Mouse (Mus musculus) olfactory bulb, adult 2 months (tissue): Measurements from ENCODE around the gene Tmem52.
"Not testable (repeated sequence)": the region's sequence is repeated elsewhere in the genome, so short reads cannot be mapped to it uniquely, and the experiment has no call there.

Experiments used
- CTCF ChIP-seq: fragments of 200-500 bp; IDR thresholded peaks from 2 replicates; pipeline ENCODE4 v1.5.1; 2012; ENCODE audit warnings: low read depth, mild to moderate bottlenecking, low read length, moderate library complexity; ENCODE audit not compliant: insufficient read depth
- POLR2A ChIP-seq: fragments of 200-500 bp; IDR thresholded peaks from 2 replicates; pipeline ENCODE4 v1.6.1; 2012; ENCODE audit warnings: mild to moderate bottlenecking, low read depth, low read length, moderate library complexity; ENCODE audit not compliant: insufficient read depth

DNA sequence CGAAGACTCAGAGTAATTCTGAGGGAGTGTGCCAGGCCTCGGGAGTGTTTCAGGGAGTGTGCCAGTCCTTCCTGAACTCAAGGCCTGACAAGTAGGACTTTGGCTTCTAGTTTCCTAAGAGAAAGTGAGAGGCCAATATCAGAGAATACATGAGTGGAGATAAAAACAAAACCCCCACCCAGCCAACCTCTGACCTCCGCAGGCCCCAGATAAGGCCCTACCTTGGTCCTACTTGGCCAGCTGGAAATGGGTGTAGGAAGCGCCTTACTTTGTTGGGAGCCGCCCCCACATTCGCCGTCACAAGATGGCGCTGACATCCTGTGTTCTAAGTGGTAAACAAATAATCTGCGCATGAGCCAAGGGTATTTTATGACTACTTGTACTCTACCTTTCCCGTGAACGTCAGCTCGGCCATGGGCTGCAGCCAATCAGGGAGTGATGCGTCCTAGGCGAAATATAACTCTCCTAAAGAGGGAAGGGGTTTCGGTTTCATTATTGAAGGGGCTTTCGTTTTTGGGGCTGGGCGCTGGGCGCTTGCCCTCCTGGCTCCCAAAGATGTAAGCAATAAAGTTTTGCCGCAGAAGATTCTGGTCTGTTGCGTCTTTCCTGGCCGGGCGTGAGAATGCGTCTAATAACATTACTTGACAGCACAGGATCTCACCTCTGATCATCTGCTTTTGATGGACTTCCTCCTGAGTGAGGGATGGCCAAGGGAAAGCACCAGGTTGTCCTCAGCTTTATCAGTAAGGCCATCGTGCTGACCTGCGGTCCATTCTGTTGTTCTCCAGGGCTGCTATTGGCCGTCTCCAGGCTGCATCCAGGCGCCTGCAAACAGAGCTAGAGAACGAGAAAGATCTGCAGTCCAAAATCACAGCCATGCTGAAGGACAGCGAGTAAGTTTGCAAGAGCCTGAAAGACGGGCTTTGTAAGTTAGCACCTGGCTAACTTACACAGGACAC lies 47.2 kb upstream of the Tmem52 start:
- not testable (repeated sequence) for TF ChIP-seq POLR2A, CTCF
